Mouse (Mus musculus) forebrain, embryonic 16.5 days (tissue): ENCODE data around the gene Unk. TPM values are rescaled to one million over a fixed set of nuclear protein-coding genes. Genes with fewer than 3 reads are reported as not detected.
"Not testable (repeated sequence)": the region's sequence is repeated elsewhere in the genome, so short reads cannot be mapped to it uniquely, and the experiment has no call there.

Source experiments
- ATAC-seq: fragments of 200-750 bp; cut with Nextera tagmentation; 2 replicates; pipeline ENCODE4 v1.8.0; 2017; ENCODE audit warnings: mild to moderate bottlenecking, moderate library complexity
- H3K27ac ChIP-seq: fragments of 300-500 bp; sonication (generic); 2 replicates; pipeline ENCODE4 v1.5.1; 2014; ENCODE audit warnings: low read length, control low read depth
- H3K27me3 ChIP-seq: fragments of 300-500 bp; sonication (generic); replicated peaks from 2 replicates; pipeline ENCODE4 v1.6.1; 2014; ENCODE audit warnings: low read length; ENCODE audit not compliant: control insufficient read depth, insufficient read depth
- H3K36me3 ChIP-seq: fragments of 300-500 bp; sonication (generic); 2 replicates; pipeline ENCODE4 v1.6.1; 2014; ENCODE audit not compliant: control insufficient read depth, insufficient read depth
- H3K4me1 ChIP-seq: fragments of 300-500 bp; sonication (generic); replicated peaks from 2 replicates; pipeline ENCODE4 v1.6.1; 2014; ENCODE audit warnings: low read length; ENCODE audit not compliant: control insufficient read depth, insufficient read depth
- H3K4me2 ChIP-seq: fragments of 300-500 bp; sonication (generic); 2 replicates; pipeline ENCODE4 v1.6.1; 2014; ENCODE audit warnings: mild to moderate bottlenecking, low read length, control low read depth
- H3K4me3 ChIP-seq: fragments of 300-500 bp; sonication (generic); replicated peaks from 2 replicates; pipeline ENCODE4 v1.5.1; 2014; ENCODE audit warnings: mild to moderate bottlenecking, low read length, control low read depth
- H3K9ac ChIP-seq: fragments of 300-500 bp; sonication (generic); replicated peaks from 2 replicates; pipeline ENCODE4 v1.6.1; 2014; ENCODE audit warnings: low read depth, low read length, control low read depth
- H3K9me3 ChIP-seq: fragments of 300-500 bp; sonication (generic); 2 replicates; pipeline ENCODE4 v1.6.1; 2016; ENCODE audit warnings: low read length; ENCODE audit not compliant: control insufficient read depth
- WGBS: fragments of 180-500 bp; shearing (Covaris S2); extraction: QIAGEN DNeasy Blood & Tissue Kit; methylation state at CpG from one replicate; pipeline ENCODE4 v1.1.7; 2014; 5-methylcytosine and 5-hydroxymethylcytosine counted together
- polyA plus RNA-seq: library from polyadenylated mRNA; unstranded; fragments of >200 nt; fragmentation: Nextera tagmentation; extraction: Ambion mirVana; gene quantifications from 2 replicates; pipeline ENCODE4 v1.2.1, GENCODE M21; 2015

Gene Unk
- polyA plus RNA-seq, 1 experiment from 2014 or later = 42.1 TPM

GRCm38 (mm10) chr11:116088188-116088587, 58.1 kb downstream of the Unk start:
- H3K4me3 ChIP-seq = no peak overlapping the region
- H3K27me3 ChIP-seq = no peaks in the 10 kb centered on the region
- ATAC-seq = no peak
- H3K27ac ChIP-seq = no peak overlapping the region
- peaks cover 17% of the 10 kb centered on the region for H3K4me1 ChIP-seq
- H3K9ac ChIP-seq = no peak overlapping the region
- 0 out of 2 replicates have a peak overlapping the region, but pooled peaks have one; percentile 74 for H3K4me2 ChIP-seq
- WGBS = 85% methylated on average over 8 of the region's 8 CpGs
- H3K36me3 ChIP-seq = no peaks in the 10 kb centered on the region; the same call in 1 of the 2 replicates
- H3K9me3 ChIP-seq = no peaks in the 10 kb centered on the region

GRCm38 (mm10) chr11:116088741-116089394, 58.7 kb downstream of the Unk start:
- H3K9ac ChIP-seq = no peak overlapping the region
- ATAC-seq = no peak
- no peaks in the 10 kb centered on the region for H3K27me3 ChIP-seq
- WGBS = 88% methylated on average over 11 of the region's 11 CpGs
- no peaks in the 10 kb centered on the region for H3K36me3 ChIP-seq
- H3K4me2 ChIP-seq = no peak overlapping the region
- no peaks in the 10 kb centered on the region for H3K9me3 ChIP-seq
- H3K4me1 ChIP-seq = peaks cover 17% of the 10 kb centered on the region
- no peak overlapping the region for H3K4me3 ChIP-seq
- H3K27ac ChIP-seq = no peak overlapping the region

- 95% methylated on average over 6 of the region's 6 CpGs for WGBS
- no peak for ATAC-seq
- H3K9me3 ChIP-seq = no peaks in the 10 kb centered on the region
- peaks cover 17% of the 10 kb centered on the region for H3K4me1 ChIP-seq
- H3K4me3 ChIP-seq = no peak overlapping the region
- no peak overlapping the region for H3K9ac ChIP-seq
- H3K27ac ChIP-seq = no peak overlapping the region
- H3K27me3 ChIP-seq = no peaks in the 10 kb centered on the region
- no peaks in the 10 kb centered on the region for H3K36me3 ChIP-seq
- no peak overlapping the region for H3K4me2 ChIP-seq
Measured at GRCm38 (mm10) chr11:116089545-116089944, 59.4 kb downstream of the Unk start.

- H3K27ac ChIP-seq = no peak overlapping the region
- WGBS = 84% methylated on average over 6 of the region's 6 CpGs
- no peak overlapping the region for H3K9ac ChIP-seq
- H3K9me3 ChIP-seq = 0 out of 2 replicates have a peak, but pooled peaks cover under 1% of the 10 kb centered on the region
- no peak overlapping the region for H3K4me2 ChIP-seq
- no peaks in the 10 kb centered on the region for H3K27me3 ChIP-seq
- no peak for ATAC-seq
- no peaks in the 10 kb centered on the region for H3K36me3 ChIP-seq
- peaks cover 7% of the 10 kb centered on the region for H3K4me1 ChIP-seq
- H3K4me3 ChIP-seq = no peak overlapping the region
Measured at GRCm38 (mm10) chr11:116091591-116091990, 61.5 kb downstream of the Unk start.

- H3K4me3 ChIP-seq, H3K27ac ChIP-seq, H3K4me1 ChIP-seq, H3K27me3 ChIP-seq, H3K9me3 ChIP-seq, H3K9ac ChIP-seq, H3K36me3 ChIP-seq, ATAC-seq, H3K4me2 ChIP-seq: not testable (repeated sequence)
- WGBS = 87% methylated on average over 6 of the region's 6 CpGs
Measured at GRCm38 (mm10) chr11:116092959-116093358, 62.8 kb downstream of the Unk start.

GRCm38 (mm10) chr11:116093771-116094565, 63.8 kb downstream of the Unk start:
- no peaks in the 10 kb centered on the region for H3K4me1 ChIP-seq
- 0 out of 2 replicates have a peak, but pooled peaks cover 4% of the 10 kb centered on the region for H3K9me3 ChIP-seq
- H3K9ac ChIP-seq = no peak overlapping the region
- no peak overlapping the region for H3K4me3 ChIP-seq
- no peak overlapping the region for H3K27ac ChIP-seq
- 70% methylated on average over 16 of the region's 16 CpGs for whole genome bisulfite sequencing
- no peaks in the 10 kb centered on the region for H3K36me3 ChIP-seq
- no peaks in the 10 kb centered on the region for H3K27me3 ChIP-seq
- no peak overlapping the region for H3K4me2 ChIP-seq
- no peak for ATAC-seq

DNA sequence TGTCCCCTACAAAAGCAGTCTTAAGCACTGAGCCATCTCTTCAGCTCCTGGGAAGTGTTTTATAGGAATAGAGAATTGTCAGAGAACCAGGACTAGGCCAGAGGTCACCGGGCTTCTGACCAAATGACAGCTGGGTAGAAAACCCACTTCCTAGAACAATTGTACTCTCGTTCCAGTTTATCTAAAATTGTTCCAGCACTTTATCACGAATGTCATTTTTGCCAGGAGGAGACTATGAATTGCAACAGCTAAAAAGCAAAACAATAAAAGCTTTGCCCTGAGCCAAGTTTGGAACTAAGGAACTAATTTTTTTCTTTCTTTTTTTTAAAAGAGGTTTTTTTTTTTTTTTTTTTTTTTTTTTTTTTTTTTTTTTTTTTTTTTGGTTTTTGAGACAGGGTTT, 65.5 kb downstream of the Unk start:
- ATAC-seq = no peak
- no peak overlapping the region for H3K4me3 ChIP-seq
- no peaks in the 10 kb centered on the region for H3K27me3 ChIP-seq
- no peak overlapping the region for H3K27ac ChIP-seq
- H3K36me3 ChIP-seq = no peaks in the 10 kb centered on the region
- 0 out of 2 replicates have a peak, but pooled peaks cover 4% of the 10 kb centered on the region for H3K9me3 ChIP-seq
- H3K4me1 ChIP-seq = no peaks in the 10 kb centered on the region
- H3K9ac ChIP-seq = no peak overlapping the region
- 92% methylated on average over 3 of the region's 3 CpGs for WGBS
- no peak overlapping the region for H3K4me2 ChIP-seq

DNA sequence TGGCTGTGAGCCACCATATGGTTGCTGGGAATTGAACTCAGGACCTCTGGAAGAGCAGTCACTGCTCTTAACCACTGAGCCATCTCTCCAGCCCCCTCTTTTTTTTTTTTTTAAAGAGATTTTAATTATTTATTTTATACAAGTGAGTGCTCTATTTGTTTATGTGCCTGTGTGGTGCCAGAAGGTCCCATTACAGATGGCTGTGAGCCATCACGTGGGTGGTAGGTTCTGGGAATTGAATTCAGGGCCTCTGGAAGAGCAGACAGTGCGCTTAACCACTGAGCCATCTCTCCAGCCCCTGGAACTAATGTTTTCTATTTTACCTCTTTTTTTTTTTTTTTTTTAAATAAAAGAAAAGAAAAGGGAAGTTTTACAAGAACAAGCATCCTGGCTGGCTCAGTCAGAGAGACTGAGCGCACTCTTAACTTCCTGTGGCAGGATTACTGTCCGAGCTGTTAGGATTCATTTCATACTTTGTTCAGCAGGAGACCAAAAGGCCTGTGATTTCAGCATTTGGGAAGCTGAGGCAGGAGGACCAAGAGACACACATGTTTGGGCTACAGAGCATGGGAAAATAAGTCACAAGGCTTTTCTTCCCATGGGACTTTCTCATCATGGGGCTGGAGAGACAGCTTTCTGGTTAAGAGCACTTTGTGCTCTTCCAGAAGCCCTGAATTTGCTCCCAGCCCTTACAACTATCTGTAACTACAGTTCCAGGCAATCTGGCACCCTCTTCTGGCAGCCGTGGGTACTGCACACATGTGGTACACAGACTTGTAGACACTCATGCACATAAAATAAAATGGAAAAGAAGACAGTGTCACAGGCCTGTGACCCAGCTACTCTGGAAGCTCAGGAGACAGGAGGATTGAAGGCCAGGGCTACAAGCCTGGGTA, 66.3 kb downstream of the Unk start:
- H3K27ac ChIP-seq = no peak overlapping the region
- no peak overlapping the region for H3K4me2 ChIP-seq
- H3K4me3 ChIP-seq = no peak overlapping the region
- ATAC-seq = no peak
- H3K9me3 ChIP-seq = 0 out of 2 replicates have a peak, but pooled peaks cover 4% of the 10 kb centered on the region
- no peaks in the 10 kb centered on the region for H3K36me3 ChIP-seq
- H3K9ac ChIP-seq = no peak overlapping the region
- H3K4me1 ChIP-seq = no peaks in the 10 kb centered on the region
- H3K27me3 ChIP-seq = no peaks in the 10 kb centered on the region
- 93% methylated on average over 5 of the region's 5 CpGs for WGBS
